In genomic region chr5:134373912-134374488, GRCm38 (mm10) we compare ENCODE assay signal across 8 mouse cellular contexts. TPM values are rescaled to one million over a fixed set of nuclear protein-coding genes. Genes with fewer than 3 reads are reported as not detected.
DNase-seq lines count a peak whose midpoint lies in the region; ATAC-seq lines count a peak whose summit lies in the region.

No protein-coding gene starts in this region.

- DNase-seq in forebrain, embryonic 14.5 days (ENCODE audit: low spot score) = peak; percentile 75
- DNase-seq in brain, adult 2 months (ENCODE audit: low read depth, low spot score) = peak; percentile 80
- DNase-seq in forelimb bud, embryonic 11.5 days (ENCODE audit: low read depth, low spot score) = peak; percentile 72
- DNase-seq in hindbrain, embryonic 14.5 days (ENCODE audit: low spot score) = peak; percentile 73
- DNase-seq in layer of hippocampus, postnatal 36 days = peak; percentile 30 to 35
- peak; percentile 56 for DNase-seq in skeletal muscle tissue, adult 2 months (ENCODE audit: low read depth, low spot score)

- H3K4me2 ChIP-seq in forebrain, embryonic 14.5 days (ENCODE audit: low read length) = no peak overlapping the region
- no peak overlapping the region for H3K4me2 ChIP-seq in forebrain, embryonic 15.5 days (replicated peaks)
- no peak overlapping the region for H3K4me2 ChIP-seq in hindbrain, embryonic 14.5 days (replicated peaks)

- H3K9me3 ChIP-seq in forebrain, embryonic 14.5 days (replicated peaks; ENCODE audit: control insufficient read depth, low read length) = no peaks in the 10 kb centered on the region
- no peaks in the 10 kb centered on the region for H3K9me3 ChIP-seq in forebrain, embryonic 15.5 days
- no peaks in the 10 kb centered on the region for H3K9me3 ChIP-seq in hindbrain, embryonic 14.5 days (ENCODE audit: control insufficient read depth, low read length)

- H3K4me1 ChIP-seq in forebrain, embryonic 14.5 days (ENCODE audit: control insufficient read depth, insufficient read depth, low read length) = no peaks in the 10 kb centered on the region
- no peaks in the 10 kb centered on the region for H3K4me1 ChIP-seq in forebrain, embryonic 15.5 days
- H3K4me1 ChIP-seq in hindbrain, embryonic 14.5 days (replicated peaks; ENCODE audit: control insufficient read depth, insufficient read depth, low read length) = no peaks in the 10 kb centered on the region

- H3K27ac ChIP-seq in forebrain, embryonic 14.5 days (ENCODE audit: low read depth, low read length) = no peak overlapping the region
- H3K27ac ChIP-seq in forebrain, embryonic 15.5 days (replicated peaks) = no peak overlapping the region
- H3K27ac ChIP-seq in hindbrain, embryonic 14.5 days = no peak overlapping the region

- no peak overlapping the region for H3K4me3 ChIP-seq in forebrain, embryonic 14.5 days (ENCODE audit: low read depth, low read length)
- H3K4me3 ChIP-seq in forebrain, embryonic 15.5 days = no peak overlapping the region
- no peak overlapping the region for H3K4me3 ChIP-seq in hindbrain, embryonic 14.5 days (replicated peaks; ENCODE audit: low read length)

- ATAC-seq in forebrain, embryonic 14.5 days = no peak
- no peak for ATAC-seq in forebrain, embryonic 15.5 days (replicated peaks)
- no peak for ATAC-seq in hindbrain, embryonic 14.5 days (ENCODE audit: low FRiP score)
- ATAC-seq in megakaryocyte, adult 5-6 weeks (ENCODE audit: poor library complexity, severe bottlenecking) = peak; percentile 94

- H3K9ac ChIP-seq in forebrain, embryonic 14.5 days (ENCODE audit: low read length) = no peak overlapping the region
- H3K9ac ChIP-seq in forebrain, embryonic 15.5 days (replicated peaks) = no peak overlapping the region
- no peak overlapping the region for H3K9ac ChIP-seq in hindbrain, embryonic 14.5 days

- peaks cover 50% of the 10 kb centered on the region for H3K36me3 ChIP-seq in forebrain, embryonic 14.5 days (ENCODE audit: control insufficient read depth, insufficient read depth, low read length)
- H3K36me3 ChIP-seq in forebrain, embryonic 15.5 days = peaks cover 42% of the 10 kb centered on the region
- H3K36me3 ChIP-seq in hindbrain, embryonic 14.5 days (replicated peaks; ENCODE audit: control insufficient read depth, insufficient read depth) = peaks cover 52% of the 10 kb centered on the region

- H3K27me3 ChIP-seq in forebrain, embryonic 14.5 days (replicated peaks; ENCODE audit: control insufficient read depth, insufficient read depth, low read length) = no peaks in the 10 kb centered on the region
- H3K27me3 ChIP-seq in forebrain, embryonic 15.5 days = no peaks in the 10 kb centered on the region
- no peaks in the 10 kb centered on the region for H3K27me3 ChIP-seq in hindbrain, embryonic 14.5 days (ENCODE audit: control insufficient read depth, insufficient read depth, low read length)

- WGBS in forebrain, embryonic 14.5 days = 76% methylated on average over 9 of the region's 9 CpGs
- WGBS in forebrain, embryonic 15.5 days = 74% methylated on average over 9 of the region's 9 CpGs
- 76% methylated on average over 9 of the region's 9 CpGs for WGBS in hindbrain, embryonic 14.5 days

RNA-seq across cellular contexts. Expression of gene Gtf2i, which starts 59.4 kb away (rescaled TPM):
- polyA plus RNA-seq in forebrain, embryonic 14.5 days (2014; fragmentation: Nextera tagmentation; extraction: Ambion mirVana) = 111 and 122 TPM in 2 replicates
- 179 and 182 TPM in 2 replicates for polyA plus RNA-seq in forebrain, embryonic 15.5 days (2015; fragmentation: Nextera tagmentation; extraction: Ambion mirVana)
- 126 TPM in 2 replicates for polyA plus RNA-seq in hindbrain, embryonic 14.5 days (2014; fragmentation: Nextera tagmentation; extraction: Ambion mirVana)
- 100 to 1,000 TPM; 215 to 234 TPM for total RNA-seq in layer of hippocampus, postnatal 36 days (2021)
- 24.8 and 31.2 TPM in 2 replicates for total RNA-seq in megakaryocyte, adult 5-6 weeks (2015)
- total RNA-seq in megakaryocyte, adult 5-6 weeks (2017) = 15.5 and 23.6 TPM in 2 replicates
